Mouse (Mus musculus) neural tube, embryonic 12.5 days (tissue): ENCODE data around the gene Sulf2. TPM values are rescaled to one million over a fixed set of nuclear protein-coding genes. Genes with fewer than 3 reads are reported as not detected.

Experiments used
- ATAC-seq: fragments of 200-750 bp; cut with Nextera tagmentation; 2 replicates; pipeline ENCODE4 v1.8.0; 2017; ENCODE audit warnings: low read depth, mild to moderate bottlenecking, moderate TSS enrichment, moderate library complexity; ENCODE audit not compliant: low FRiP score
- H3K27ac ChIP-seq: fragments of 300-500 bp; sonication (generic); 2 replicates; pipeline ENCODE4 v1.5.1; 2016
- H3K27me3 ChIP-seq: fragments of 300-500 bp; sonication (generic); replicated peaks from 2 replicates; pipeline ENCODE4 v1.6.1; 2016; ENCODE audit warnings: mild to moderate bottlenecking
- H3K36me3 ChIP-seq: fragments of 300-500 bp; sonication (generic); 2 replicates; pipeline ENCODE4 v1.6.1; 2016; ENCODE audit warnings: mild to moderate bottlenecking
- H3K4me1 ChIP-seq: fragments of 300-500 bp; sonication (generic); 2 replicates; pipeline ENCODE4 v1.6.1; 2016
- H3K4me2 ChIP-seq: fragments of 300-500 bp; sonication (generic); replicated peaks from 2 replicates; pipeline ENCODE4 v1.6.1; 2016; ENCODE audit warnings: mild to moderate bottlenecking
- H3K4me3 ChIP-seq: fragments of 300-500 bp; sonication (generic); 2 replicates; pipeline ENCODE4 v1.5.1; 2016
- H3K9ac ChIP-seq: fragments of 300-500 bp; sonication (generic); 2 replicates; pipeline ENCODE4 v1.6.1; 2016; ENCODE audit warnings: mild to moderate bottlenecking
- H3K9me3 ChIP-seq: fragments of 300-500 bp; sonication (generic); 2 replicates; pipeline ENCODE4 v1.6.1; 2016; ENCODE audit warnings: mild to moderate bottlenecking
- WGBS: fragments of 180-500 bp; shearing (Covaris S2); methylation state at CpG from one replicate; pipeline ENCODE4 v1.1.7; 2016; 5-methylcytosine and 5-hydroxymethylcytosine counted together
- polyA plus RNA-seq: library from polyadenylated mRNA; unstranded; fragments of >200 nt; fragmentation: Nextera tagmentation; extraction: Ambion mirVana; gene quantifications from 2 replicates; pipeline ENCODE4 v1.2.1, GENCODE M21; 2016

Gene Sulf2
- polyA plus RNA-seq, 1 experiment from 2014 or later, result 152 TPM

DNA sequence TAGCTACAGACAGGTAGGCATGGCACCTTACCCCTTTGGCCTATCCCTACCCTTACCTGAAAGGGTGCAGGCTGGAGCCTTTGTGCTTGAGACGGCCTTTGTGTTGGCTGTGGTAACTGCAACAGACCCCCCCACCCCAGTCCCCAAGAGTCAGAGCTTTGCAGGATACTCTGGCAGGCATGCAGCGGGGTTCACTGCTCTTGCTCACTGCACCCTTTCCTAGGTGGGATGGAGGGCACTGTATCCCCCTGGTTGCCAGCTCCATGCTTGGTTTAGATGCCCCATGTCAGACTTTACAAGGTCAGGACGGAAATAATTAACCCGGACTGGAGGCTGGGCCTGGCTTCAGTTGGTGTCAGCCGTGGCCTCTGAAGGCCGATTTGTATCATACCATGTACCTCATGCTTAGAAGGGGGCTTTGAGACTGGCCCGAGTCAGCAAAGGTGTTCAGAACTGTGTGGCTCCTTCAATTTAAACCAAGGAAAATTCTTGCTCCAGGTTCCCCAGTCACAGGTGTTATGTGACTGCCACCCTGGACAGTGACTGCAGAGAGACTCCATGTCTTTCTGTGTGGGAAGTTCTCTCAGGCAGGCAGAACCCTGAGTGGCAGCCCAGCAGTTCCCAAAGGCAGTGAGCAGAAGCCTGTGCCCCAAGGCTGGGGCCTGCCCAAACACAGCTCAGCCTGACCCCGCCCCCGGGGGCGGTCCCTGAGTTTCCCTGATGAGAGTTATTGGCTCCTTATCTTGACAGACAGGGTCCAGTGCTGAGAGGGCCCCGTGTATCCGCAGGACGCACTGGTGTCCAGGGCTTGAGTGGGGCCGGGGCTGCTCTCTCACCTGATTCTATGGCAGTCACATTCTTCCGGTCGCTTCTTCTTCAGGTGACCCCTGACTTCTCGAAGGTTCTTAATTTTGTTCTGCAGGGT is 75.2 kb downstream of the Sulf2 start:
- no peaks in the 10 kb centered on the region for H3K9me3 ChIP-seq
- H3K27me3 ChIP-seq, result no peaks in the 10 kb centered on the region
- no peak overlapping the region for H3K9ac ChIP-seq
- ATAC-seq, result no peak
- 0 out of 2 replicates have a peak, but pooled peaks cover 10% of the 10 kb centered on the region for H3K4me1 ChIP-seq
- no peak overlapping the region for H3K4me3 ChIP-seq
- peaks cover 59% of the 10 kb centered on the region for H3K36me3 ChIP-seq
- H3K4me2 ChIP-seq, result no peak overlapping the region
- H3K27ac ChIP-seq, result no peak overlapping the region
- WGBS, result 62% methylated on average over 17 of the region's 17 CpGs

DNA sequence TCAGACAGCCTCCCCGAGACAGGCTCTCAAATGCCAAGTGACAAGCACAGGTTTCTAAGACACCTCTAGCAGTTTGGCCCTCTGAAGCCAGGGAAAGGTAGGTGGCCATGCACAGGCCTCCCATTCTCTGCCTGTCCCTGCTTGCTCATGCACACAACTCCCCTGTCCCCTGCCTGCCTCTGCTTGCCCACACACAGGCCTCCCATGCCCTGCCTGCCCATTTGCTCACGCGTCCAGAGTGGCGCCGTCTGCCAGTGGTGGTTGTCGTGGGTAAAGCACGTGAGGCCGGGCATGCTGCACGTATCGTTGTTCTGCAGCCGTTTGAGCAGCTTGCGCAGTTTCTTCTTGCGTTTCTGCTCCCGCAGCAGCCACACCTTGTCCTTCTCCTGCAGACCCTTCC is 76.2 kb downstream of the Sulf2 start:
- no peak overlapping the region for H3K4me2 ChIP-seq
- H3K27me3 ChIP-seq, result no peaks in the 10 kb centered on the region

DNA sequence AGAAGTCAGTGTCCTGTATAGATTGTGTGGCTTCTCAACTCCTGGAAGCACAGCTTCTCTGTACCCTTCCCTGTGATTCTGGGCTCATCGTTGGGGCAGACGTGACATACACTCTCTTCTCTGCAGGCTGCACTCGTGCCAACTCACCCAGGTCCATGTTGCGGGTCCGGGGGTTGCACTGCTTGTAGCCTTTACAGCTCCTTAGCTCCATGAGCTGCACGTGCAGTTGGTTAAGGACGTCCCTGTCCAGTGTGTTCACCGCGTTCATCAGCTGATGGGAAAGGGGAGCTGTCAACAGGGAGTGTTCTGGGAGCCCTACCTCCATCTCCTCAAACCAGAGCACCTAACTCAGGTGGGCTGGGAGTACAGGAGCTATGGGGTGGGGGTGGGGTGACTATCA is 78.1 kb downstream of the Sulf2 start:
- H3K36me3 ChIP-seq, result peaks cover 61% of the 10 kb centered on the region
- no peak for ATAC-seq
- H3K27ac ChIP-seq, result 0 out of 2 replicates have a peak overlapping the region, but pooled peaks have one; percentile 42
- H3K4me3 ChIP-seq, result no peak overlapping the region
- no peaks in the 10 kb centered on the region for H3K27me3 ChIP-seq
- 0 out of 2 replicates have a peak, but pooled peaks cover 4% of the 10 kb centered on the region for H3K4me1 ChIP-seq
- 95% methylated on average over 9 of the region's 9 CpGs for WGBS
- no peak overlapping the region for H3K4me2 ChIP-seq
- H3K9ac ChIP-seq, result no peak overlapping the region
- no peaks in the 10 kb centered on the region for H3K9me3 ChIP-seq

More for the DNA sequence above, 76.2 kb downstream of the Sulf2 start:
- no peak overlapping the region for H3K4me3 ChIP-seq
- H3K36me3 ChIP-seq, result peaks cover 60% of the 10 kb centered on the region
- 0 out of 2 replicates have a peak, but pooled peaks cover 10% of the 10 kb centered on the region for H3K4me1 ChIP-seq
- no peak overlapping the region for H3K9ac ChIP-seq
- ATAC-seq, result no peak
- no peaks in the 10 kb centered on the region for H3K9me3 ChIP-seq
- WGBS, result 93% methylated on average over 14 of the region's 14 CpGs
- H3K27ac ChIP-seq, result no peak overlapping the region

DNA sequence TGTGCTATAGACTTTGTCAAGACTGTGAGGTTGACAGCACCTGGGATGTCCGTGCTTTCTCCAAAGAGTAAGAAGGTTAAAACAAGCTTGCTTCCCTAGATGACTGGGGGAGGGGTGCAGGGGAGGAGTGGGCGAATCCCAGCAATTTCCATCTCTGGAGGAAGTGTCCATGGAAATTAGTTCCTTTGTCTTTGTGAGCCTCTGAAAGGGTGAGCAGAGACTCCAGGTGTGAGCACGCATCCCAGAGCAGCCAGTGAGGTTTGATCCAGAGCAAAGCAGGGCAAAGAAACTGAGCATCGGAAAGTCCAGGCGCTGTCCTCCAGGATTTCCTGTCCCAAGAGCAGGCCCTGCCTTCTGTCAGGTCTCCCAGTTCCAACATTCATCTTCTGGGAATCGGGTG is 81.1 kb downstream of the Sulf2 start:
- Histone ChIP-seq H3K4me1 (0 out of 2 replicates have a peak, but pooled peaks cover 1% of the 10 kb centered on the region), H3K9ac (no peak overlapping the region), H3K9me3 (no peaks in the 10 kb centered on the region), H3K4me3 (no peak overlapping the region), H3K4me2 (no peak overlapping the region), H3K27me3 (no peaks in the 10 kb centered on the region), H3K36me3 (peaks cover 63% of the 10 kb centered on the region), H3K27ac (no peak overlapping the region)
- 62% methylated on average over 6 of the region's 6 CpGs for WGBS
- no peak for ATAC-seq

DNA sequence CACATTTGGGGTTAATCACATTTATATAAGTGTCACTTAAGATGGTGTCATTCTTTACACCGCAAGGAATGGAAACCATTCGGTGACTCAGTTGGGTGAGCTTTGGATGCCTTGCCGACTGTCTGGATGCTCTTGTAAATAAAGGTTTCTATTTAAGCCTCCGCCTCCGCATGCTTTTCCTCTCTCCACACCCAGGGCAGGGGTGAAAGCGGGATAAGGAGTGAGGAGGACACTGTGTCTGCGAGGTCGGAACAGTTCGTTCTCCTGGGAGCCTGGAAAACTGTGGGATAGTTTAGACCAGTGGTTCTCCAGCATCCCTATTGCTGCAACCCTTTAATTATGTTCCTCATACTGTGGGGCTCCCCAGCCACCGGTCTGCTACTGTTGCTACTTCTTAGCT is 82.4 kb downstream of the Sulf2 start:
- H3K9me3 ChIP-seq, result no peaks in the 10 kb centered on the region
- WGBS, result 87% methylated on average over 10 of the region's 10 CpGs

DNA sequence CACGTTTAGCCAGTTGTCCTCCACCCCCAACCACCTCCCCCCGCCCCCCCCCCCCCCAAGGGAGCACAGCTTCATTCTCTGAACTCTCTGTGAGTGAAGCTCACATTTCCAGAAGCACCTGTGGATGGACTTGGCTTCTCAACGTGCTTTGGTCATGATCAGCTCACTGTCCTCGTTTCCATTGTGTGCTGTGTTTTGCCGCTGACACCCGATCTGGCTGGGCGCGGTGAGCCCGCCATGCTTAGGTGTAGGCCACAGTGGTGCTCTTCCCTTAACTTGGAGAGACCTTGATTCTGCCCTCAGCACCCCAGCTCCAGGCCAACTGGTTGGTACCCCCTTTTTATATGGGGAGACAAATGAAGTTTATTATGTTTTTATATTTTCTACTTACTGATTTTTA is 83.6 kb downstream of the Sulf2 start:
- Histone ChIP-seq H3K36me3 (peaks cover 60% of the 10 kb centered on the region), H3K9me3 (no peaks in the 10 kb centered on the region), H3K4me2 (no peak overlapping the region), H3K4me3 (no peak overlapping the region), H3K27me3 (no peaks in the 10 kb centered on the region), H3K9ac (no peak overlapping the region), H3K4me1 (no peaks in the 10 kb centered on the region), H3K27ac (no peak overlapping the region)
- 83% methylated on average over 8 of the region's 9 CpGs for WGBS
- ATAC-seq, result no peak

More for the DNA sequence above, 82.4 kb downstream of the Sulf2 start:
- Histone ChIP-seq H3K36me3 (peaks cover 59% of the 10 kb centered on the region), H3K4me3 (no peak overlapping the region), H3K9ac (no peak overlapping the region), H3K4me2 (no peak overlapping the region), H3K4me1 (no peaks in the 10 kb centered on the region), H3K27ac (no peak overlapping the region), H3K27me3 (no peaks in the 10 kb centered on the region)
- ATAC-seq, result no peak

DNA sequence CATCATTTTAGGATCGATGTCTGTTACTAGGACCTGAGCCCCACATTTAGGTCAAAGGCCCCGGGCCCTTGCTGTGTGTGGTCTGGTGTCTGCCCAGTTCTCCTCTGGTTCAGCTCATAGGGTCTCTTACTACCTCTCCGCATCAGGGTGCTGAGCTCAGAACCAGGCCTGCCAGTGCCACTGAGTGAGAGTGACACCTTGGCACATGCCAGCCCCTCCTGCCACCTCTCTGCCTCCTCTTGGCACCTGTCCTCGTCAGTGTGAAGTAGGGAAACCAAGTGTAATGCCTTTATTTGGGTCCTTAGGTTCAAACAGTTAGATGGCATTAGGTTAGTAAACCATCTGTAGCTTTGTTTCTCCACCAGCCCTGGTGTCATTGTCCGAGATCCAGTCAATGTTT is 84.0 kb downstream of the Sulf2 start:
- H3K27ac ChIP-seq, result no peak overlapping the region
- H3K9me3 ChIP-seq, result no peaks in the 10 kb centered on the region
- peaks cover 64% of the 10 kb centered on the region for H3K36me3 ChIP-seq
- H3K27me3 ChIP-seq, result no peaks in the 10 kb centered on the region
- no peak overlapping the region for H3K4me3 ChIP-seq
- H3K4me1 ChIP-seq, result no peaks in the 10 kb centered on the region
- H3K9ac ChIP-seq, result no peak overlapping the region
- no peak overlapping the region for H3K4me2 ChIP-seq
- ATAC-seq, result no peak
- WGBS, result 91% methylated on average over 5 of the region's 5 CpGs

DNA sequence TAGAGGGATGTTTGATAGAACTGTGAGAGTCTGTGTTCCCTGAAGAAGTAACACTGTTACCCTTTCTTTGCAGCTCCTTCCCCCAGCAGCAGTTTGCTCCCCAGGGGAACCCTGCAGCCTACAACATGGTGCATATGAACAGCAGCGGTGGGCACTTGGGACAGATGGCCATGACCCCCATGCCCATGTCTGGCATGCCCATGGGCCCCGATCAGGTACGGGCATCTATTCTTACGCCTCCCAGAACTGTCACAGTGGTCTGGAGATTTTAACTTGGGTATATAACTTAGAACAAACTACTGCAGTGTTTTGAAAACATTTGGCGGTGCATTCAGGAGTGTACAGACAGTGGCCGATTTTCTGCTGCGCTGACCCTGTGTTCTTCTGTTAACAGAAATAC is 85.7 kb downstream of the Sulf2 start:
- Histone ChIP-seq H3K9me3 (no peaks in the 10 kb centered on the region), H3K27ac (no peak overlapping the region), H3K9ac (no peak overlapping the region), H3K4me1 (no peaks in the 10 kb centered on the region), H3K4me3 (no peak overlapping the region), H3K36me3 (peaks cover 67% of the 10 kb centered on the region), H3K27me3 (no peaks in the 10 kb centered on the region), H3K4me2 (no peak overlapping the region)
- no peak for ATAC-seq
- WGBS, result 97% methylated on average over 7 of the region's 7 CpGs

DNA sequence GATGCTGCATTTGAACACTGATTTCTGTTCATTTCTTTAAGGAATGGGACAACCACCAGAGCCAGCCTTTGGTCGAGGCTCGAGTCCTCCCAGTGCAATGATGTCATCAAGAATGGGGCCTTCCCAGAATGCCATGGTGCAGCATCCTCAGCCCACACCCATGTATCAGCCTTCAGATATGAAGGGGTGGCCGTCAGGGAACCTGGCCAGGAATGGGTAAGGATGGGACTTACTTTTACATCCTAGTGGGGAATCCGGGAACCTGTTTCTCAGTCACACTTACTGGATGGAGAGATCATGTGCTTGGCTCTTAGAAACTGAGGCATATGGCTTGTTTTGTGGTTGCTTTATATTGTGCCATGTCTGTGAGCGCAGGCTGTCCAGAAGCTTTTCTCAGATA is 86.3 kb downstream of the Sulf2 start:
- no peak overlapping the region for H3K4me2 ChIP-seq
- no peaks in the 10 kb centered on the region for H3K4me1 ChIP-seq
- H3K27me3 ChIP-seq, result no peaks in the 10 kb centered on the region
- no peak for ATAC-seq
- peaks cover 70% of the 10 kb centered on the region for H3K36me3 ChIP-seq
- no peak overlapping the region for H3K27ac ChIP-seq
- no peaks in the 10 kb centered on the region for H3K9me3 ChIP-seq
- 85% methylated on average over 5 of the region's 5 CpGs for WGBS
- H3K9ac ChIP-seq, result no peak overlapping the region
- H3K4me3 ChIP-seq, result no peak overlapping the region

DNA sequence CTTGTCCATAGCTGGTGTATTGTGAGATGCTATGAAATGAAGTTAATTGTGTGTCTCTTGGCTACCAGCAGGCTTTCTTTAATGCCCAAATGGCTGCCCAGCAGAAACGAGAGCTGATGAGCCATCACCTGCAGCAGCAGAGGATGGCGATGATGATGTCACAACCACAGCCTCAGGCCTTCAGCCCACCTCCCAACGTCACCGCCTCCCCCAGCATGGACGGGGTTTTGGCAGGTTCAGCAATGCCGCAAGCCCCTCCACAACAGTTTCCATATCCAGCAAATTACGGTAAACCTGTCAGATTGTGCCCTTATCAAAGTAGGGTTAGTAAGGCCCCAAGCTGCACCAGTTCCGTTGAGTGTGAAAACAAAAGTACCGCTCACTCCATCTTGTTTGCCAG is 87.2 kb downstream of the Sulf2 start:
- ATAC-seq, result no peak
- H3K27me3 ChIP-seq, result no peaks in the 10 kb centered on the region
- H3K36me3 ChIP-seq, result peaks cover 76% of the 10 kb centered on the region
- no peak overlapping the region for H3K4me2 ChIP-seq
- no peaks in the 10 kb centered on the region for H3K4me1 ChIP-seq
- H3K9me3 ChIP-seq, result no peaks in the 10 kb centered on the region
- H3K9ac ChIP-seq, result no peak overlapping the region
- 86% methylated on average over 9 of the region's 9 CpGs for WGBS
- H3K27ac ChIP-seq, result no peak overlapping the region
- no peak overlapping the region for H3K4me3 ChIP-seq

DNA sequence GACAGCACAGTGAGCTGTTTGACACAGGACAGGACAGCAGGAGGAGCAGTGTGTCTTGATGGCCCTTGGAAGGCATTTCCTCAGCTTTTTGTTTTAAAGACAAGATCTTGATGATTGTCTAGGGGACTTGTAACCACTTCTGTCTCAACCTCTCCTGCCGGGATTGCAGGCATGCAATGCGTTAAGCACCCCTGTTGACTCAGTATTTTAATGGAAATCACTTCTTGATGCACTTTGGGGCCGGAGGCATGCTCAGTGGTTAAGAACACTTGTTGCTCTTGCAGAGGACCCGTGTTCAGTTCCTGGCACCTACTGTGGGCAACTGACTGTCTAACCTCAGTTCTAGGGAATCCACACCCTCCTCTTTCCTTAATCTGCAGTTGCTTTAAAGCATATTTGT is 89.0 kb downstream of the Sulf2 start:
- Histone ChIP-seq H3K9ac (no peak overlapping the region), H3K36me3 (peaks cover 77% of the 10 kb centered on the region), H3K9me3 (no peaks in the 10 kb centered on the region), H3K4me3 (no peak overlapping the region), H3K4me1 (no peaks in the 10 kb centered on the region), H3K27ac (no peak overlapping the region), H3K4me2 (no peak overlapping the region), H3K27me3 (no peaks in the 10 kb centered on the region)
- whole genome bisulfite sequencing, result 66% methylated on average over 4 of the region's 4 CpGs
- no peak for ATAC-seq

DNA sequence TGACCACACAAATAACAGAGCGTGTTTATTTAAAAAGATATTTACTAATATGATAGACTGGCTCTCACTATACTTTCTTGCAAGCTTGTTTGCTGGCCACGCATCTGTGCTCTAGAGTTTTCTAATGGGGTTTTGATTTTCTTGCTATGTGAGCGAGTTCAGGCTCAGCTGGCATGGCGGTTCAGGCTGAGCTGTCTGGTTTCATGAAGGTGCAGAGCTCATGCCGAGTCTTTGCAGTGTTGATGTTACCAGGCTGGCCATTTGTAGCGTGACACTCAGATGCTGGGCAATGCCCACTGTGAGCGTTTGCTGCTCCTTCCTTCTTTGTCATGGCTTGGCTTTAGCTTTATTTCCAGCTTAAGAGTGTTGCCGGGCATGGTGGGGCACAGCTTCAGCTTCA is 93.0 kb downstream of the Sulf2 start:
- H3K27me3 ChIP-seq, result no peaks in the 10 kb centered on the region
- H3K9ac ChIP-seq, result no peak overlapping the region
- H3K4me2 ChIP-seq, result no peak overlapping the region
- no peak overlapping the region for H3K27ac ChIP-seq
- 92% methylated on average over 8 of the region's 8 CpGs for WGBS
- no peak for ATAC-seq
- no peaks in the 10 kb centered on the region for H3K9me3 ChIP-seq
- H3K4me1 ChIP-seq, result no peaks in the 10 kb centered on the region
- H3K36me3 ChIP-seq, result peaks cover 64% of the 10 kb centered on the region
- no peak overlapping the region for H3K4me3 ChIP-seq

DNA sequence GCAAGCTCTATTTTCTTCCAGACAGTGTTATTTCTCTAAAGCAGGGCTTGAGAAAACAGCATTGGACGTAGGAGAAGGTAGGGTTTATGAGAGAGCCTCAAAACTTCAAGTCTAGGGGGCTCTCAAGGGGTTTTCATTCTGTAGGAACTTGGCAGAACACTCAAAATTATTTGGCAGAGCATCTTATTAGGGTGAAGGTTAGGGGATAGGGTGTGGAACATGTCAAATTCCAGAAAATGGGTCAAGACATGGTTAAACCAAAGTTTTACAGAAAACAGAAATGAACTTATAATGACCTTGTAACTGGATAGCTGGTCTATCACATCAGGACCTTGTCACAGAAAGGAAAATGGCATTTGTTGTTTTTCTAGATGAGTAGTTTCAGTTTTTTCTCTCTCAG is 93.5 kb downstream of the Sulf2 start:
- no peaks in the 10 kb centered on the region for H3K4me1 ChIP-seq
- no peak overlapping the region for H3K9ac ChIP-seq
- no peak overlapping the region for H3K27ac ChIP-seq
- no peak for ATAC-seq
- H3K9me3 ChIP-seq, result no peaks in the 10 kb centered on the region
- H3K4me2 ChIP-seq, result no peak overlapping the region
- no peaks in the 10 kb centered on the region for H3K27me3 ChIP-seq
- 88% methylated on average over 1 of the region's 1 CpGs for WGBS
- no peak overlapping the region for H3K4me3 ChIP-seq
- H3K36me3 ChIP-seq, result peaks cover 63% of the 10 kb centered on the region
